Mouse (Mus musculus) midbrain, embryonic 11.5 days (tissue): ENCODE measurements around the gene OR5BS1P. TPM values are rescaled to one million over a fixed set of nuclear protein-coding genes. Genes with fewer than 3 reads are reported as not detected.

Experiments
- ATAC-seq: fragments of 200-750 bp; cut with Nextera tagmentation; 2 replicates; pipeline ENCODE4 v1.8.0; 2017; ENCODE audit warnings: moderate TSS enrichment, moderate library complexity; ENCODE audit not compliant: low FRiP score
- DNase-seq: peaks from one replicate; pipeline ENCODE4 v3.0.0; 2015; ENCODE audit warnings: low spot score; ENCODE audit errors: missing footprints
- H3K27ac ChIP-seq: fragments of 300-500 bp; sonication (generic); 2 replicates; pipeline ENCODE4 v1.5.1; 2014; ENCODE audit warnings: low read depth, low read length
- H3K27me3 ChIP-seq: fragments of 300-500 bp; sonication (generic); 2 replicates; pipeline ENCODE4 v1.6.1; 2014; ENCODE audit warnings: mild to moderate bottlenecking, low read length, moderate library complexity, mixed read lengths; ENCODE audit not compliant: control insufficient read depth, insufficient read depth
- H3K36me3 ChIP-seq: fragments of 300-500 bp; sonication (generic); 2 replicates; pipeline ENCODE4 v1.6.1; 2014; ENCODE audit warnings: mild to moderate bottlenecking, low read length, moderate library complexity, mixed read lengths; ENCODE audit not compliant: control insufficient read depth, insufficient read depth
- H3K4me1 ChIP-seq: fragments of 300-500 bp; sonication (generic); 2 replicates; pipeline ENCODE4 v1.6.1; 2014; ENCODE audit warnings: low read length; ENCODE audit not compliant: control insufficient read depth, insufficient read depth
- H3K4me2 ChIP-seq: fragments of 300-500 bp; sonication (generic); 2 replicates; pipeline ENCODE4 v1.6.1; 2014; ENCODE audit warnings: mild to moderate bottlenecking, moderate library complexity
- H3K4me3 ChIP-seq: fragments of 300-500 bp; sonication (generic); 2 replicates; pipeline ENCODE4 v1.5.1; 2014; ENCODE audit warnings: low read depth, low read length
- H3K9ac ChIP-seq: fragments of 300-500 bp; sonication (generic); 2 replicates; pipeline ENCODE4 v1.6.1; 2014; ENCODE audit warnings: low read length
- H3K9me3 ChIP-seq: fragments of 300-500 bp; sonication (generic); 2 replicates; pipeline ENCODE4 v1.6.1; 2016; ENCODE audit warnings: low read length; ENCODE audit not compliant: control insufficient read depth
- whole genome bisulfite sequencing: fragments of 180-500 bp; shearing (Covaris S2); extraction: QIAGEN DNeasy Blood & Tissue Kit; methylation state at CpG from one replicate; pipeline ENCODE4 v1.1.7; 2014; 5-methylcytosine and 5-hydroxymethylcytosine counted together
- polyA plus RNA-seq: library from polyadenylated mRNA; unstranded; fragments of >200 nt; fragmentation: Nextera tagmentation; extraction: Ambion mirVana; gene quantifications from 2 replicates; pipeline ENCODE4 v1.2.1, GENCODE M21; 2014

OR5BS1P gene
- polyA plus RNA-seq, 1 experiment from 2014 or later = not detected

GRCm38 (mm10) chr15:98492102-98492501 is 22.4 kb downstream of the OR5BS1P start, which contains the start of gene Olfr279:
Gene Olfr279 (plus strand): TSS chr15:98492402.
- DNase-seq (no peak), ATAC-seq (no peak)
- no peaks in the 10 kb centered on the region for H3K36me3 ChIP-seq
- no peaks in the 10 kb centered on the region for H3K4me1 ChIP-seq
- H3K9ac ChIP-seq = no peak within 1 kb of the TSS
- 62% methylated on average over 4 of the region's 4 CpGs for WGBS
- H3K4me3 ChIP-seq = no peak within 1 kb of the TSS
- H3K9me3 ChIP-seq = no peaks in the 10 kb centered on the region
- H3K4me2 ChIP-seq = no peak within 1 kb of the TSS
- H3K27ac ChIP-seq = no peak within 1 kb of the TSS
- H3K27me3 ChIP-seq = no peaks in the 10 kb centered on the region

GRCm38 (mm10) chr15:98497631-98498030 is 27.9 kb downstream of the OR5BS1P start:
- 90% methylated on average over 17 of the region's 17 CpGs for WGBS
- no peak overlapping the region for H3K27ac ChIP-seq
- DNase-seq (peak; percentile 49), ATAC-seq (no peak)
- H3K4me3 ChIP-seq = no peak overlapping the region
- no peak overlapping the region for H3K4me2 ChIP-seq
- H3K4me1 ChIP-seq = no peaks in the 10 kb centered on the region
- H3K9ac ChIP-seq = no peak overlapping the region
- no peaks in the 10 kb centered on the region for H3K27me3 ChIP-seq
- no peaks in the 10 kb centered on the region for H3K36me3 ChIP-seq
- H3K9me3 ChIP-seq = no peaks in the 10 kb centered on the region

- DNase-seq (no peak), ATAC-seq (no peak)
- Histone ChIP-seq H3K4me2 (no peak overlapping the region), H3K27me3 (no peaks in the 10 kb centered on the region), H3K36me3 (no peaks in the 10 kb centered on the region), H3K4me1 (no peaks in the 10 kb centered on the region), H3K9ac (no peak overlapping the region), H3K27ac (no peak overlapping the region), H3K4me3 (no peak overlapping the region), H3K9me3 (no peaks in the 10 kb centered on the region)
- 85% methylated on average over 3 of the region's 3 CpGs for WGBS
Observed at GRCm38 (mm10) chr15:98503317-98503716, 33.6 kb downstream of the OR5BS1P start.

GRCm38 (mm10) chr15:98504514-98504913 is 34.8 kb downstream of the OR5BS1P start:
- Histone ChIP-seq H3K4me2 (no peak overlapping the region), H3K4me3 (no peak overlapping the region), H3K9ac (no peak overlapping the region), H3K4me1 (no peaks in the 10 kb centered on the region), H3K36me3 (no peaks in the 10 kb centered on the region), H3K27ac (no peak overlapping the region), H3K9me3 (no peaks in the 10 kb centered on the region), H3K27me3 (no peaks in the 10 kb centered on the region)
- peak; percentile 96 for DNase-seq
- no peak for ATAC-seq
- 15% methylated on average over 18 of the region's 18 CpGs for WGBS

GRCm38 (mm10) chr15:98506253-98506957 is 36.7 kb downstream of the OR5BS1P start:
- no peaks in the 10 kb centered on the region for H3K9me3 ChIP-seq

GRCm38 (mm10) chr15:98507321-98507720 is 37.6 kb downstream of the OR5BS1P start:
- H3K36me3 ChIP-seq = no peaks in the 10 kb centered on the region
- no peak overlapping the region for H3K4me3 ChIP-seq
- no peaks in the 10 kb centered on the region for H3K9me3 ChIP-seq
- H3K27me3 ChIP-seq = no peaks in the 10 kb centered on the region
- no peak for ATAC-seq
- no peak overlapping the region for H3K9ac ChIP-seq
- WGBS = 85% methylated on average over 5 of the region's 6 CpGs
- peaks cover 5% of the 10 kb centered on the region for H3K4me1 ChIP-seq
- no peak overlapping the region for H3K27ac ChIP-seq
- DNase-seq = no peak
- no peak overlapping the region for H3K4me2 ChIP-seq

More at GRCm38 (mm10) chr15:98506253-98506957, 36.7 kb downstream of the OR5BS1P start:
- Histone ChIP-seq H3K4me2 (no peak overlapping the region), H3K36me3 (no peaks in the 10 kb centered on the region), H3K27me3 (no peaks in the 10 kb centered on the region), H3K9ac (no peak overlapping the region), H3K4me1 (peaks cover 4% of the 10 kb centered on the region), H3K4me3 (no peak overlapping the region), H3K27ac (no peak overlapping the region)
- ATAC-seq (no peak), DNase-seq (no peak)
- 85% methylated on average over 9 of the region's 9 CpGs for WGBS

- Histone ChIP-seq H3K36me3 (no peaks in the 10 kb centered on the region), H3K4me1 (peaks cover 7% of the 10 kb centered on the region), H3K9ac (no peak overlapping the region), H3K4me2 (no peak overlapping the region), H3K4me3 (no peak overlapping the region), H3K9me3 (no peaks in the 10 kb centered on the region), H3K27me3 (no peaks in the 10 kb centered on the region), H3K27ac (no peak overlapping the region)
- ATAC-seq = no peak
- 68% methylated on average over 2 of the region's 2 CpGs for WGBS
- DNase-seq = no peak
Observed at GRCm38 (mm10) chr15:98509387-98509786, 39.7 kb downstream of the OR5BS1P start.

- WGBS = 31% methylated on average over 25 of the region's 25 CpGs
- Histone ChIP-seq H3K9ac (no peak overlapping the region), H3K27me3 (no peaks in the 10 kb centered on the region), H3K4me3 (no peak overlapping the region), H3K27ac (no peak overlapping the region), H3K4me2 (peak overlapping the region; percentile 36), H3K4me1 (peaks cover 7% of the 10 kb centered on the region), H3K36me3 (no peaks in the 10 kb centered on the region), H3K9me3 (no peaks in the 10 kb centered on the region)
- ATAC-seq (peak; percentile 48; the same call in 1 of the 2 replicates), DNase-seq (peak; percentile 99)
Observed at GRCm38 (mm10) chr15:98510438-98511385, 41.0 kb downstream of the OR5BS1P start.

GRCm38 (mm10) chr15:98511386-98511928 is 41.8 kb downstream of the OR5BS1P start:
- Histone ChIP-seq H3K9ac (no peak overlapping the region), H3K27ac (no peak overlapping the region), H3K9me3 (no peaks in the 10 kb centered on the region), H3K4me1 (peaks cover 7% of the 10 kb centered on the region), H3K4me3 (no peak overlapping the region), H3K4me2 (no peak overlapping the region), H3K27me3 (no peaks in the 10 kb centered on the region), H3K36me3 (no peaks in the 10 kb centered on the region)
- ATAC-seq = no peak
- no peak for DNase-seq
- 59% methylated on average over 13 of the region's 13 CpGs for WGBS
